Mouse (Mus musculus): ENCODE data around the gene Cdh23. TPM values are rescaled to one million over a fixed set of nuclear protein-coding genes. Genes with fewer than 3 reads are reported as not detected.

Gene Cdh23
- polyA plus RNA-seq, 1 experiment from 2014 or later = 0.19 TPM

DNA sequence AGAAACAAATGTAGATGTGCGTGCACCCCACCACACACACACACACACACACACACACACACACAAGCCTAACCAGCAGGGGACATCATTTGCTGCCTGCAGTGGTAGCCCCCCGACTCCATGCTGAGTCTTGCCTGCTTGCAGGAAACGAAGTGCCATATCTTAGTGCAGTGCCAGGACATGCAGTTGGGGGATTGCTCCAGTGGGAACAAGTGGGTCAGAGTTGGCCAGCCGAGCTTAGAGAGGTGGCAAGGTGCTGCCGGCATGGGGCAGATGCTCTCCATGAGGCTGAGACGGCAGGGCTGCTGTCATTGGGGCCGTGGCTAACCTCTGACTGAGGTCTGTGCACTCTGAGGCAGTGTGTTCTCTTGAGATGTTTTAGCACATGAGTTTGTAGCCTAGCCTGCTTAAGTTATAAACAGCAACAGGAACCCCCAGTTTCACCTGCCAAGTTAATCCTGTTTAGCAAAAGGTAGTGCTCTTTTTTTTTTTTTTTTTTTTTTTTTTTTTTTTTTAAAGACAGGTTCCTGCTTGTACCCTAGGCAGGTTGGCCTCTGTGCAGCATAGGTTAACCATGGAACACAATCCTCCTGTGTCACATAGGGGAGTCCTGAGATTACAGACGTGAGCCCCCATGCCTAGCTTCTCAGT, 416.9 kb downstream of the Cdh23 start:
- no peak for ATAC-seq
- H3K9ac ChIP-seq = peak overlapping the region; percentile 76; the same call in 1 of the 2 replicates
- H3K4me1 ChIP-seq = peaks cover 63% of the 10 kb centered on the region
- H3K9me3 ChIP-seq (replicated peaks) = no peaks in the 10 kb centered on the region
- H3K27ac ChIP-seq = no peak overlapping the region
- no peaks in the 10 kb centered on the region for H3K27me3 ChIP-seq (replicated peaks)
- H3K4me2 ChIP-seq = peak overlapping the region; percentile 79
- 75% methylated on average over 8 of the region's 8 CpGs for WGBS (ENCODE audit: insufficient replicate concordance)
- peaks cover 16% of the 10 kb centered on the region for H3K36me3 ChIP-seq
- peak overlapping the region; percentile 74 for H3K4me3 ChIP-seq

- Histone ChIP-seq H3K9ac (peak overlapping the region; percentile 76), H3K4me1 (peaks cover 57% of the 10 kb centered on the region), H3K36me3 (peaks cover 16% of the 10 kb centered on the region), H3K4me3 (peak overlapping the region; percentile 74), H3K9me3 (replicated peaks) (no peaks in the 10 kb centered on the region), H3K27me3 (replicated peaks) (no peaks in the 10 kb centered on the region), H3K4me2 (peak overlapping the region; percentile 79), H3K27ac (no peak overlapping the region)
- 76% methylated on average over 3 of the region's 3 CpGs for WGBS (ENCODE audit: insufficient replicate concordance)
- ATAC-seq = no peak
Observed at GRCm38 (mm10) chr10:60278786-60279185, 417.5 kb downstream of the Cdh23 start.

- Histone ChIP-seq H3K4me1 (peaks cover 57% of the 10 kb centered on the region), H3K4me2 (peak overlapping the region; percentile 79), H3K9ac (peak overlapping the region; percentile 76), H3K27me3 (replicated peaks) (no peaks in the 10 kb centered on the region), H3K9me3 (replicated peaks) (no peaks in the 10 kb centered on the region), H3K36me3 (peaks cover 11% of the 10 kb centered on the region), H3K4me3 (peak overlapping the region; percentile 74), H3K27ac (peak overlapping the region; percentile 81)
- WGBS (ENCODE audit: insufficient replicate concordance) = 12% methylated on average over 13 of the region's 13 CpGs
- ATAC-seq = peak; percentile 66
Observed at GRCm38 (mm10) chr10:60278006-60278399, 418.3 kb downstream of the Cdh23 start.

DNA sequence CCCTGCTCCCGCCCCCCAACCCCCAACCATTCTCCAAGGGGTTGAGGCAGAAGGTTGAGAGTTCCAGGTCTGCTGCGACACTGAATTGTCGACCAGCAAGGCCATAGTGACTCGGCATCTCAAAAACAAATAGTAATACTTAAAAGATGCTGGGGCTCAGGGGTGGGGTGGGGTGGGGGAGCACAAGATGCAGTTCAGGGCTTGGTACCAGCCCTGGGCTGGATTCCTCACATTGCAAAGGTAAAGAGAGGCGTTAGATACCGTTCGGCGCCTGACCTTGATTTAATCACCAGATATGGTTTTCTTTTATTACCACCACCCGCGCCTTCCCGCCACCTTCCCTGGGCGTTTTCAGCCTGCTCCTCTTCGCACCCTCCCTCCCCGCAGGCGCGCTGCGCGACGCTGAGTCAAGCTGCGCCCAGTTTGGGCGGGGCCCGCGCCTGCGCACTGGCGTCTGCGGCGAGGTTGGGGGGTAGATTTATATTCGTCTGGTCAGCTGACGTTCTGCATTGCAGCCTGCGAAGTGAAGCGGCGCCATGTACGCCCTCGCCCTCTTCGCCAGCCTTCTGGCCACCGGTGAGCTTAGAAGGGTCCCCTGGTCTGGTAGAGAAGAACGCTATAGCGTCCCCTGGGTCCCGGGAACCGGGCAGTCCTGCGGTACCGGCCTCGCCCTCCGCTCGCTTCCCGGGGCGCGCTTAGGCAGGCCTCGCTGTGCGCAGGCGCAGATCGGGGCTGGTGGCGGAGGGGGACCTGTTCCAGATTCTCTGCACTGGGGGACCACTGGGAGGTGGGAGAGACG, 418.9 kb downstream of the Cdh23 start, which contains the start of gene Psap:
TSS of gene Psap (plus strand) at position 421 of the 799 bp plus-strand sequence.
- peak within 1 kb of the TSS; percentile 76 for H3K9ac ChIP-seq
- H3K4me2 ChIP-seq = peak within 1 kb of the TSS; percentile 79
- H3K27me3 ChIP-seq (replicated peaks) = no peaks in the 10 kb centered on the region
- H3K27ac ChIP-seq = peak within 1 kb of the TSS; percentile 81
- WGBS (ENCODE audit: insufficient replicate concordance) = 2% methylated on average over 54 of the region's 54 CpGs
- peaks cover 11% of the 10 kb centered on the region for H3K36me3 ChIP-seq
- peaks cover 57% of the 10 kb centered on the region for H3K4me1 ChIP-seq
- no peaks in the 10 kb centered on the region for H3K9me3 ChIP-seq (replicated peaks)
- H3K4me3 ChIP-seq = peak within 1 kb of the TSS; percentile 74
- peak; percentile 93 for ATAC-seq

DNA sequence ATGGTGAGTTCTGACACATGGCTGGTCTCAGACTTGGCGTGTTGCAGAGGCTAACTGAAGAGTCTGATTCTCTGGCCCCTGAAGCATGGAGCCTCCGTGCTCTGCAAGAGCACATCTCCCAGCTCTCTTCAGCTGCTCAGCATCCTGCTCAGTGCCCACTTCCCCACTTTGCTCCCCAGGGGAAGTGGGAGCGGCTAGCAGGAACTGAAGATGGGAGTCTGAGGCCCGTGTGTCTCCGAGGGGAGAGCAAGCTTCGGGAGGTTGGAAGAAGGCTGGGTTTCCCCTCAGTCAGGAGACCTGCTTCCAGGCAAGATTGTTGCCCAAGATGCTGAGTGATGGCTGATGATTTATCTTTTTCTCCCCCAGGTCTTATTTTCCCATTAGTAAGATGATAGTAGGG, 422.9 kb downstream of the Cdh23 start:
- Histone ChIP-seq H3K36me3 (no peaks in the 10 kb centered on the region), H3K27ac (no peak overlapping the region), H3K9ac (no peak overlapping the region), H3K4me1 (peaks cover 37% of the 10 kb centered on the region), H3K27me3 (replicated peaks) (no peaks in the 10 kb centered on the region), H3K4me3 (no peak overlapping the region), H3K4me2 (no peak overlapping the region), H3K9me3 (replicated peaks) (no peaks in the 10 kb centered on the region)
- ATAC-seq = no peak
- WGBS (ENCODE audit: insufficient replicate concordance) = 36% methylated on average over 6 of the region's 6 CpGs

- Histone ChIP-seq H3K9ac (no peak overlapping the region), H3K27ac (no peak overlapping the region), H3K4me2 (0 out of 2 replicates have a peak overlapping the region, but pooled peaks have one; percentile 8), H3K4me3 (no peak overlapping the region), H3K36me3 (no peaks in the 10 kb centered on the region), H3K9me3 (replicated peaks) (no peaks in the 10 kb centered on the region), H3K4me1 (peaks cover 31% of the 10 kb centered on the region), H3K27me3 (replicated peaks) (no peaks in the 10 kb centered on the region)
- WGBS (ENCODE audit: insufficient replicate concordance) = 14% methylated on average over 6 of the region's 6 CpGs
- ATAC-seq = peak; percentile 45; the same call in 1 of the 2 replicates
Observed at GRCm38 (mm10) chr10:60272241-60272640, 424.0 kb downstream of the Cdh23 start.

- Histone ChIP-seq H3K9me3 (replicated peaks) (no peaks in the 10 kb centered on the region), H3K27me3 (replicated peaks) (no peaks in the 10 kb centered on the region), H3K4me2 (no peak overlapping the region), H3K9ac (no peak overlapping the region), H3K36me3 (no peaks in the 10 kb centered on the region), H3K4me1 (peaks cover 21% of the 10 kb centered on the region), H3K4me3 (no peak overlapping the region), H3K27ac (no peak overlapping the region)
- 44% methylated on average over 6 of the region's 6 CpGs for WGBS (ENCODE audit: insufficient replicate concordance)
- no peak for ATAC-seq
Observed at GRCm38 (mm10) chr10:60271015-60271414, 425.3 kb downstream of the Cdh23 start.

- WGBS (ENCODE audit: insufficient replicate concordance) = 62% methylated on average over 13 of the region's 13 CpGs
- no peak overlapping the region for H3K27ac ChIP-seq
Observed at GRCm38 (mm10) chr10:60269141-60270064, 426.9 kb downstream of the Cdh23 start.

DNA sequence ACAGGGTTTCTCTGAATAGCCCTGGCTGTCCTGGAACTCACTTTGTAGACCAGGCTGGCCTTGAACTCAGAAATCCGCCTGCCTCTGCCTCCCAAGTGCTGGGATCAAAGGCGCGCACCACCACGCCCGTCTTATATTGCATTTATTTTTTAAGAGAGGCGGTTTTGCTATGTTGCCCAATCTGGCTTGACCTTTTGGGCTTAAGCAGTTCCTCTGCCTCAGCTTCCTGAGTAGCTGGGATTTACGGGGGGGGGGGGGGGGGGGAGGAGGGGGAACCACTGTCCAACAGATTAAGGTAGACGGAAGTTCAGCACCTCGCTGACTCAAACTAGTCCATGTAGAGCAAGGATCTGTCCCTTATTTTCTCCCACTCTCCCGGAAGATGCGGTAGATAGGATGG, 427.6 kb downstream of the Cdh23 start:
- ATAC-seq = no peak
- Histone ChIP-seq H3K4me2 (no peak overlapping the region), H3K27ac (no peak overlapping the region), H3K9ac (no peak overlapping the region), H3K4me3 (no peak overlapping the region), H3K36me3 (no peaks in the 10 kb centered on the region), H3K27me3 (replicated peaks) (peaks cover 3% of the 10 kb centered on the region), H3K9me3 (replicated peaks) (no peaks in the 10 kb centered on the region), H3K4me1 (peaks cover 20% of the 10 kb centered on the region)
- 60% methylated on average over 10 of the region's 11 CpGs for WGBS (ENCODE audit: insufficient replicate concordance)

More at GRCm38 (mm10) chr10:60269141-60270064, 426.9 kb downstream of the Cdh23 start:
- ATAC-seq = no peak
- Histone ChIP-seq H3K36me3 (no peaks in the 10 kb centered on the region), H3K4me1 (peaks cover 21% of the 10 kb centered on the region), H3K4me3 (no peak overlapping the region), H3K4me2 (no peak overlapping the region), H3K27me3 (replicated peaks) (no peaks in the 10 kb centered on the region), H3K9me3 (replicated peaks) (no peaks in the 10 kb centered on the region), H3K9ac (no peak overlapping the region)

GRCm38 (mm10) chr10:60266842-60267401, 429.4 kb downstream of the Cdh23 start:
- ATAC-seq = no peak
- H3K4me1 ChIP-seq = peaks cover 4% of the 10 kb centered on the region
- H3K27me3 ChIP-seq (replicated peaks) = peaks cover 13% of the 10 kb centered on the region
- H3K36me3 ChIP-seq = no peaks in the 10 kb centered on the region
- H3K4me2 ChIP-seq = no peak overlapping the region
- H3K27ac ChIP-seq = no peak overlapping the region
- no peak overlapping the region for H3K9ac ChIP-seq
- no peaks in the 10 kb centered on the region for H3K9me3 ChIP-seq (replicated peaks)
- 68% methylated on average over 8 of the region's 8 CpGs for WGBS (ENCODE audit: insufficient replicate concordance)
- no peak overlapping the region for H3K4me3 ChIP-seq

GRCm38 (mm10) chr10:60265252-60265651, 431.0 kb downstream of the Cdh23 start:
- no peak overlapping the region for H3K27ac ChIP-seq
- H3K4me1 ChIP-seq = no peaks in the 10 kb centered on the region; the same call in 1 of the 2 replicates
- H3K27me3 ChIP-seq (replicated peaks) = peaks cover 13% of the 10 kb centered on the region
- no peak overlapping the region for H3K4me2 ChIP-seq
- ATAC-seq = no peak
- no peaks in the 10 kb centered on the region for H3K9me3 ChIP-seq (replicated peaks)
- H3K36me3 ChIP-seq = no peaks in the 10 kb centered on the region
- no peak overlapping the region for H3K4me3 ChIP-seq
- H3K9ac ChIP-seq = no peak overlapping the region
- 67% methylated on average over 10 of the region's 10 CpGs for WGBS (ENCODE audit: insufficient replicate concordance)

All from liver, embryonic 12.5 days (tissue).